Mouse (Mus musculus): ENCODE results near the gene Atp6v0e. TPM values are rescaled to one million over a fixed set of nuclear protein-coding genes. Genes with fewer than 3 reads are reported as not detected.

The Atp6v0e gene
- total RNA-seq, 1 experiment from 2014 or later = 246 TPM

DNA sequence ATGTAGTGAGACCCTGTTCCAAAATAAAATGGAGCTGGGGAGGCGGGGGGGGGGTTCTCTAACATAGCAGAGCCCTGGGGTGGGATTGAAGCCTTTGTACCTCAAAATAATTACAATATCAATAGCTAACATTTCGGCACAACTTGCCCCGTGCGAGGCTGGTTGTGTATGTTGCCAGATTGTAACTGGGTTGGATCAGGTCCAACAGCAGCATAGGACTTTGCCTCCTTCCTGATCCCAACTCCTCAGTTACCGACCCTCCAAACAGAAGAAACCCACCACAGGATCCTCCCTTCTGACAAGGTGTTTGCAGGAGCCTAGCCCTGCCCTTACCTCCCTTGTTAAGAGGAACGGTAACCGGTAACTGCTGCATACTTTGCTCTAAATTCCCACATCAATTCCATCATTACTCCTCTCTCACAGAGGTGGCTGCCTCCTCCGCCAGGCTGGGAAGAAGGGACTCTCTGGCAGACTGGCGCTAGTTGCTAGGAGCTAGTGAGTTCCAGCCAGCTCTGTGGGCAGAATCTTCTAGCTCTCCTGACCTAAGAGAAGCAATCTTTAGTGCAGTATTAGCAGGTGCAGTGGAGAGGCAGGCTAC, 46.1 kb downstream of the Atp6v0e start:
- no peak for ATAC-seq (replicated peaks; ENCODE audit: low read depth, poor library complexity, severe bottlenecking)

DNA sequence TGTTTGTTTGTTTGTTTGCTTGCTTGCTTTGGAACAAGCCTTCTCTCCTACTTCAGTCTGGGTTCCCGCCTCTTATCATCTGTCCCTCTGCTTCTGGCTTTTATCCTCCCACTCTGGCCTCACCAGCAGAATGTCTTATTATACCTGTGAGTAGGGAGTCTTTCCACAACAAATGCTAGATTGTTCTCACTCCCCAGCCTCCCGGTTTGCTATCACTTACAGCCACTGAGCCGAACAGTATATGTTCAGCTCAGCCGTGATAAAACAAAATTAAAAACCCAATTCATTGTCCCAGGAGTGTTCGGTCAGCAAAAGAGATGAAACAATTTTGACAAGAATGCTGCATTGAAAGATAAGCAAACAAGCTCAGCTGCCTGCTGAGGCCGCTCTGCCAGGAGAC, 47.0 kb downstream of the Atp6v0e start:
- no peak for ATAC-seq (replicated peaks; ENCODE audit: low read depth, poor library complexity, severe bottlenecking)

DNA sequence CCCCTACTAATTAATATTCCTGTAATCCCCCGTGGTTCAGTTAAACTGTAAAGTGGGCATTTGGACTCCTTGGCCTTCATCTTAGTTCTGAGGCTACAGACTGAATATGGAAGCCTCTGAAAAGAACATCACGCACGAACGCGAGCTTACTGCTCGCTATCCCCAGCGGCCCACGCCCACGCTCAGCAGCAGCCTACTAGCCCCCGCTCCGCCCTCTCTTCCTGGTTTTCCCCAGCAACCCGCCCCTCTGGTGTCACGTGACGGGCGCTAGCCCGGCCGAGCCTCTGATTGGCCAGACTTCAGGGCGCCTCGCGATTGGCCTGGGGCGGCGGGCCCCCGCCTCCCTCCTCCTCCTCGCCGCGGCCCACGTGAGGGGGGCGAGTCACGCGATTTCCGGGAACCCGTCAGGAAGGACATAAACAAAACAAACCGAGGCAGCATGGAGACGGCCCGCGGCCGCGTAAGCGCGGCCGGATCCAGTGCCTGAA, 52.3 kb downstream of the Atp6v0e start, which contains the start of gene Crebrf:
Gene Crebrf, plus strand, starts transcription at position 380 of the 488 bp plus-strand sequence.
- peak; percentile 85 for ATAC-seq (replicated peaks; ENCODE audit: low read depth, poor library complexity, severe bottlenecking)

DNA sequence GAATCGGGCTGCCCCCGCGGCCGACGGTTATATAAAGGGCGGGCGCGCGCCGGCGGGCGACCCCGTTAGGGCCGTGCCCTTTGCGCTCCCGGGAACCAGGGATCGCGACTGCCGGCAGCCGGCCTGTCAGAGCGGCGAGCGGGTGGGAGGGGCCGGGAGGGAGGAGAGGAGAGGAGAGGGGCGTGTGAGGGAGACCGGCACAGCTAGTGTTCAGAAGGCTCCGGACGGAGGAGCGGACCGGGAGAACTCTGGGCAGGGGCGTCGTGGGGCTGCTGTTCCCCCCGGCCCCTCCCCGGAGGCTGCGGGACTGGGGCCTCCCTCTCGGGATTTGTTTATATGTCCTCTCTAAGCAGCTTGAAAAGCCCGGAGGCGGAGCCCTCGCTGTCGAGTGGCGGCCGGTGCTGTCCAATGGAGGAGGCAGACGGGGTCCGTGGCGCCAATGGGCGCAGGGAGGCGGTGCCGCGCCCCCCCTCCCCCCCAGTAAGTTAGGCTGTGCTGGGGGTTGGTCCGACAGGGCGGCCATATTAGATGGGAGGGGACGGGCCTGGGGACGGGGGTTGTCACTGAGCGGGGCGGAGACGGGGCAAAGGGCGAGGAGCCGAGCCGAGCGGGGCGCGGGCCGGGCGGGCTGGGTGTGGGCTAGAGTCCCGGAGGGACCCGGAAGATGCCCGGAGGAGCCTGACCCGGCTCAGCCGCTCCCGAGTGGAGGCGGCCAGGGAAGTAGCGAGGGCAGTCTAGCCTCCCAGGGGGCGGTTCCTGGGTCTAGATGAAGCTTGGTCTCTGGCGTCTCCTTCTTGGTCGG, 53.1 kb downstream of the Atp6v0e start:
- peak; percentile 87 for ATAC-seq (replicated peaks; ENCODE audit: low read depth, poor library complexity, severe bottlenecking)

DNA sequence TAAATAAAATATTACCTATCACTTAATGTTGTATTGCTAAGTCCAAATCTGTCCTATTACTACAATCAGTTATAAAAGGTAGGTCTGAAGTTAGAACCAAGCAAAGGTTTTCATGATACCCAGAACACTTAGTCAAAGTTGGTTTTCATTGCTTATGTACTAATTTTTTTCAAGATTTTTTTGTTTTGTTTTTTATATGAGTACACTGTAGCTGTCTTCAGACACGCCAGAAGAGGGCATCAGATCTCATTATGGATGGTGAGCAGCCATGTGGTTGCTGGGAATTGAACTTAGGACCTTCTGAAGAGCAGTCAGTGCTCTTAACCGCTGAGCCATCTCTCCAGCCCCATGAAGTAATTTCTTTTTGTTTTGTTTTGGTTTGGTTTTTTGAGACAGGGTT, 54.8 kb downstream of the Atp6v0e start:
- no peak for ATAC-seq (replicated peaks; ENCODE audit: low read depth, poor library complexity, severe bottlenecking)

DNA sequence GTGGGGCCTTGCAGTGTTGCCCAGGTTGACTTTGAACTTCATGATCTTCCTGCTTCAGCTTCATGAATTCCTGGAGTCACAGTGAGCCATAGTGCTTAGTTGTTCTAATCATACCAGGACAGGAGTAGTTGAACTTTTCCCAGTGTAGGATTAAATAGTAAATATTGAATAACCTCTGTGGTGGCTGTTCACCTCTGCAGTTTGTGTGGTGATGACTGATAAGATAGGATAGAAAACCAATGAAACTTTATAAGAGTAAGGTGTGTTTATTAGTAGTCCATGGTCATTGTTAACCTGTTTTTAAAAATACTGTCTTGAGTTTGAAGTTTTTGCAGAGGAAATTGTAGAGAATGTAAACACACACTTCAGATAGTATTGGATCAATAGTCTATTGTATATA, 56.4 kb downstream of the Atp6v0e start:
- no peak for ATAC-seq (replicated peaks; ENCODE audit: low read depth, poor library complexity, severe bottlenecking)

DNA sequence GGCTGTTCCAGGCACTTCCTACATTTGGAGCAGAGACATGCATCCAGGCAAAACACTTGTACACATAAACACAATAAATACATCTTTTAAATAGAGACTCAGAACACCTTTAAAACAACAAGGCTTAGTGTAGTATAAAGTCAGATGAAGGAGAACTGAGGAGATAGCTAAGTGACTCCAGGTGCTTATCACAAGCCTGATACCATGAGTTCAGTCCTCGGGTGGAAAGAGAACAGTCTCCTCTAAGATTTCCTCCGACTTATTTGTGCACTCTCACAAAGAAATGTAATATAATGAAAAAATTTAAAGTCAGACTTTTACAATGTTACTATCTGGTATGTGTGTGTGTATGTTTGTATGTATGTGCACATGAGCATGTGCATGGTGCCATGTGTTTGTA, 58.8 kb downstream of the Atp6v0e start:
- no peak for ATAC-seq (replicated peaks; ENCODE audit: low read depth, poor library complexity, severe bottlenecking)

DNA sequence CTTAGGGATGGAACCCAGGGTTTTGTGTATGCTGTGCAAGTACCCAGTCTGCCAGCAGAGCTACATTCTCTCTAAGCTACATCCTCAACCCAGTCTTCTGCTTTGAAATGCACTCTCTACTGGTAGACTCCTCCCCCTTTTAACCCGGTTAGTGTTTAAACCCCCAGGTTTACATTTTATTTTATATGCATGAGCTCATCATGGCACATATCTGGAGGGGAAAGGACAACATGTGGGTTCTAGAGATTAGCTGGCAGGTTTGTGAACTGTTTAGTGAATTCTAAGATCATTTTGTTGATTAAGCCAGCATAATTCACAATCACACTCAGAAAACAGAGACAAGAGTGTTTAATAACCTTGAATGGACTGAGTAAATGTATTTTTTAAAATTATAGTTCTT, 61.8 kb downstream of the Atp6v0e start:
- ATAC-seq (replicated peaks; ENCODE audit: low read depth, poor library complexity, severe bottlenecking) = peak; percentile 39; the same call in 1 of the 2 replicates

DNA sequence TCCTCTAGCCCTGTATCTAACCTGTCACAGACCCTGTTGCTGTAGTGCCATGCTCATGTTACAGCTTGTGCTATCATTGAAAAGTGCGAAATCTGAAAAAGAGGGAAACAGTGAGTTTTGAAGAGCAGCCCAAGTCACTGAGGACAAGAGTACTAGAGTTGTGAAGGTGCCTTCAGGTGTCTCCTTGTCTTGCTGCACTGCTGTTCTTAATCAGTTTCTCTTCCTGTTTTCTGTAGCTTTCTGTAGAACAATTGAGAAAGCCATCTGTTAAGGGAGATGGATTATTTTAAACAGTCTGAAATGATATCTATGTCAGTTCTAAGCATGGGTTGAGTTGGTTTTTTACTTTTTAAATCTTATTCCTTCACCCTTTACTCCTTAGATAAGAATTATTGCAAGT, 63.6 kb downstream of the Atp6v0e start:
- ATAC-seq (replicated peaks; ENCODE audit: low read depth, poor library complexity, severe bottlenecking) = no peak

DNA sequence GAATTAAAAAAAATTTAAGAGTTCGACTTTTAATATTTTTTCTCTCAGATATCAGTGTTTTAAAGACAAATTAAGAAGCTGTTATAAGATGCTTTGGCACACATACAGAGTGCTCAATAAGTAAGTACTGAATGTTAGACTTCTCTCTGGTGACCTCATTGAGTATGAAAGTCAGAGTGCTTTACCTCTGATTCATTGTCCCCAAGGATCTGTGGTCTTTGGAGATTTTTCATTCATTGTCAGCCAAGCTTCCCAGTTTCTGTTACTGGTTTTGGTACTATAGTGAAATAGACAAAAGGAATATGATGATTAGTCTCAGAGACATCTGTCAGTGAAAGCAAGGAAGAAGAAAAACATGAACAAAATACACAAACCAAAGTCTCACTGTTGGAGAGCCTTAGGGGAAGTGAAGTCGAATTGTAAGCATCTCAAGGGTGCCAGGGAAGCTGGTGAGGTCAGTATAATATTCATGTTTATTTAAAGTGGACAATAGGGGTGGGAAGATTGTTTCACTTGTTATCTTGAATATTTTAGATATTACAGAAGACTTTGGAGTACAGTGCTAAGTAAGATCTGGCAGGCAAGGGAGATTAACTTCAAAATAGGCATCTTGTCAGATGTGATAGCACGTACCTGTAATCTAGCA, 64.2 kb downstream of the Atp6v0e start:
- ATAC-seq (replicated peaks; ENCODE audit: low read depth, poor library complexity, severe bottlenecking) = no peak

DNA sequence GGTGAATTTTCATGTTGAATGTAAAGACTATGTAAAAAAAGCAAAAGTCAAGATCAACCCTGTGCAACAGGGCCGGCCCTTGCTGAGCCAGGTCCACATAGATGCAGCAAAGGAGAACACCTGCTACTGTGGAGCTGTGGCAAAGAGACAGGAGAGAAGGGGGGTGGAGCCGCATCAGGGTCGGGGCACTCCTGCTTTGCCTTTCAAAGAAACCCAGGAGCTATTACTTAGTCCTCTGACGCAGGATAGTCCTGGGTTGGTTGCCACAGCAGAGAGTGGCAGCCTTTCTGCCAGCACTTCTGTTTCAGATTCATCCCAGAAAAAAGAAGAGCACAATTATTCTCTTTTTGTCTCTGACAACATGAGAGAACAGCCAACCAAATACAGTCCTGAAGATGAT, 79.5 kb downstream of the Atp6v0e start:
- no peak for ATAC-seq (replicated peaks; ENCODE audit: low read depth, poor library complexity, severe bottlenecking)

DNA sequence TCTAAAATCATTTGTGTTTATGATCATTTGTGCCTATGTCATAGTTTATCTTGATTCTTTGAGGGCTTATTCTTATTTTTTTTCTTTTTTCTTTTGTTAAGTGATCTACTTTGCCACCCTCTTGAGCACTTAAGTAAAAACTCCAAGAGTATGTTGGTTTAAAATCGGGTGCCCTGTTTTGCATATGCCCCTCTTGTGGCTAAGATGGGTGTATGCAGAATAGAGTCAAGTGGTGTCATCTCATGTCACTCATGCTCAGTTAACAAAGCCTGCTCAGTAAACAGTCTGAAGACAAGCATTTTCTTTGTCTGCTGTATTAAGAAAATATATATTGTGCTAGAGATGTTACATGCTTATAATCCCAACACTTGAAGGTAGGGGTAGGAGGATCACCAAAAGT, 80.3 kb downstream of the Atp6v0e start:
- ATAC-seq (replicated peaks; ENCODE audit: low read depth, poor library complexity, severe bottlenecking) = no peak

Other genes starting within 250 kb of the Atp6v0e start
- 2.7 and 8.5 TPM in 2 replicates for gene Neurl1b, start 248.4 kb upstream of the Atp6v0e start, total RNA-seq (2017)
- 44.6 and 46.9 TPM in 2 replicates for gene Ergic1, start 101.7 kb upstream of the Atp6v0e start, total RNA-seq (2017)
- gene Dusp1, start 101.1 kb upstream of the Atp6v0e start, total RNA-seq (2017) = 73.2 and 84.6 TPM in 2 replicates
- gene Crebrf, start 52.4 kb downstream of the Atp6v0e start, total RNA-seq (2017) = 24.3 and 33.2 TPM in 2 replicates
- gene Bnip1, start 117.8 kb downstream of the Atp6v0e start, total RNA-seq (2017) = 68.1 and 68.4 TPM in 2 replicates
- not detected in 2 replicates for gene Nkx2-5, start 181.8 kb downstream of the Atp6v0e start, total RNA-seq (2017)